Mouse (Mus musculus) frontal cortex, postnatal 14 days (tissue): Measurements from ENCODE around the gene Emg1.

Experiments used
- DNase-seq, 2 experiments: peaks; one replicate each; pipeline ENCODE4 v3.0.0; 2022; ENCODE audit warnings: low spot score in 2 of 2

Emg1 gene

DNA sequence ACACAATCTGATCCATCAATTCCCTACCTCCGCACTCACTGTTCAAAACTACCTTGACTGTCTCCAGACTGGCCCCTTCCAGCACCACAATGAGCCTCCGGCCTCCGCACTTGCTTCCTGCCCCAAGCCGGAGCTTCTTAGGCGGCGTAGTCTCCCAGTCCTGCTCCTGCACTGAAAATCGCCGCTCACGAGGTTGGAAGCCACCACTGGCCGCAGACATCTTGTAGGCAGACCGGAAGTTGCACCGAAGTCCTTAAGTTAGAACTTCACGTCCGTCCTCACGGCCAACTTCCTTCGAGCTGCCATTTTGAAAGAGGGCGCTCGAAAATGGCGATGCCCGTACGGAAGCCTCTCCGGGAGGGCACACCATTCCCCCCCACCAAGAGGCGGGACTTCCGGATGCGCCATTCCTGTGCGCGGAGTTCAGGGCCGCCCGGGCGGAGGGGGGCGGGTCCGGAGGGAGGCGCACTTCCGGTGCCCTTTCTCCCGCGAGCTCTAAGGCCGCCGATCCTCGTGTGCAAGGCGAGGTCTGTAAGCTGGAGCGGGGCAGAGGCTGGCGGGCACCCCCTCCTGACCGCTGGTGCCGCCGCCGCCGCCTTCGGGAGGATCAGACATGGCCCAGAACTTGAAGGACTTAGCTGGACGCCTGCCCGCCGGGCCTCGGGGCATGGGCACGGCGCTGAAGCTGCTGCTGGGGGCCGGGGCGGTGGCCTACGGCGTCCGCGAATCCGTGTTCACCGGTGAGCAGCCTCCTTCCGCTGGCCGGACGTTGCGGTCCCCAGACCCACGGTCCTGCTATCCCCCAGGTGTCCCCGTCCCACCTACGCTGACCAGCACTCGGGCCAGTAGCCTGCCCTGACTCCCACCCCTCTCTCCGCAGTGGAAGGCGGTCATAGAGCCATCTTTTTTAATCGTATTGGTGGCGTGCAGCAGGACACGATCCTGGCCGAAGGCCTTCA is at the start of gene Emg1, which contains the start of gene Phb2:
Gene Emg1, minus strand, starts transcription at position 355 of the 959 bp plus-strand sequence.
Gene Phb2, plus strand, starts transcription at position 513 of the 959 bp plus-strand sequence.
- DNase-seq: peak; percentile 95

DNA sequence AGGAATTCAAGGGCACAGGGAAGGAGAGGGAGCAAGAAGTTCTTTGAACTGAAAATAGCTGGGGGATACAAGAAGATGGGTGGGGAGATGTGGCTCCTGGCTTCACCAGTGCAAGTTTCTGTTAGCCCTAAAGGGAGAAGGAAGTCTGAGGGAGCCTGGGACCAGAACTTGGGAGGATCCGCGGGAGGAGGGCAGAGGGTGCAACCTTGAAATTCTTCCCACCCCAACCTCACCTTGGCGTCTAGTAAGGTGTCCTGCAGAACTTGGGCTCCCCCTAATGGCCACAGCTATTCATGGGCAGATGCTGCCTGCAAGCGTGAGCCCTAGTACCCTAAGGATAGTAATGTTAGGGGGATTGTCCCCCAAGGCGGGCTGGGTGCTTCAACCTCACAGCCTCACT is 47.3 kb upstream of the Emg1 start:
- peak in 1 of 2 experiments; percentile 74 for DNase-seq

DNA sequence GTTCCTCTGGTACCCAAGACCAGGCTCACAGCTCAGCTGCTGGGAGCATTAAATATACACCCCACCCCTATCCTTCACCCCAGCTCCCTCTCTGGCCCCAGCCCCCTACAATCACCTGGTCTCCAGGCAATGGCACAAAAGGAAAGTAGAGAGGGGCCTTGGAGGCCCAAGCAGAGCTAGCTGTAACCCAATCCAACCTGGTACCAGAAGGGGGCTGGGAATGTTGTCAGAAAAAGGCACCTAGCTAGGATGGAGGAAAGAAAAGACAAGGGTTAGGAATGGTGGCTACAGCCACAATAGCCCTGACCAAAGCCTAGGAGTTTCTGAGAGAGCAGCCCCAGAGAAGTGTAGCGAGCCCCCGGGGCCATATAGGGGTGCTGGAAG is 46.9 kb upstream of the Emg1 start:
- DNase-seq: no peak

DNA sequence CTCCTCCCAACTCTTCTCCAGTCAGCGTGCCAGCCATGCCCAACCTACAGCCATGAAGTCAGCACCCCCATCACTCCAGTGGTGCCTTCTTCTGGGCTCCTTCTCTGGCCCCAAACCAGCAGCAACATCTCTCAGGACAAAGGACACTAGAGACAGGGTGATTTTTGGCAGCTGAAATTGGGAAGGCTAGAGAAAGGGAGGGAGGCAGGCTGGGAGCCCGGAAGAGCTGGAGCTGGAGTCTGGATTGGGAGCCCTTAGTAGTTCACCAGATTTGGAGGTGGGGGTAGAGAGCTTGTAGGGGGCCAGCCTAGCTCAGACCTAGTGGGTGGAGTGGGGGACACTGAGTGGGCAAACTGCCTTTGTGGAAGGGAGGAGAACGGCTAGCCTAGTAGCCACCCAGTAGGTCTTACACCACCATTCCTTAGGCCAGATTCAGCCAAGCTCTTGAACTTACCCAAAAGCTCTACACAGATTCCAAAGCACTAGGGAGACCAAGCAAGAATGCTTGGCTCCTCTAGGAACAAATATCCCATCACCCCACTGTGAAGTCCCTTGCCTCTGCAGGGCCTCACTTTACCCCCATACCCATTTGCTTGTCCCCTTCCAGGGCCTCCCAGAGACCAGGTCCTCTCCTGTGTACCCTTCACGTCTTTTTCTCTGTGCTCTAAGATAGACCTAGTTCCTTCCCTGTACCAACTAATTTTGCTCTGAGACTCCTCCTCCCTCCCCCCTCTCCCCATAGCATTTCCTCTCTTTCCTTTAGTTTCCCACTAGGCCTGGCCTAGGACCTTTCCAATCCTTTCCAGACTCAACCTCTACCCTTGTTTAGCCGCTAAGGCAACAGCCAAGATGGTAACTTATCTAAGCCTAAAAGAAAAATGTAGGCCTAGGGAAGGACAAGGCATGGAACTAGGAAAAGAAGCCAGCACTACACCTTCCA is 46.2 kb upstream of the Emg1 start:
- no peak for DNase-seq

DNA sequence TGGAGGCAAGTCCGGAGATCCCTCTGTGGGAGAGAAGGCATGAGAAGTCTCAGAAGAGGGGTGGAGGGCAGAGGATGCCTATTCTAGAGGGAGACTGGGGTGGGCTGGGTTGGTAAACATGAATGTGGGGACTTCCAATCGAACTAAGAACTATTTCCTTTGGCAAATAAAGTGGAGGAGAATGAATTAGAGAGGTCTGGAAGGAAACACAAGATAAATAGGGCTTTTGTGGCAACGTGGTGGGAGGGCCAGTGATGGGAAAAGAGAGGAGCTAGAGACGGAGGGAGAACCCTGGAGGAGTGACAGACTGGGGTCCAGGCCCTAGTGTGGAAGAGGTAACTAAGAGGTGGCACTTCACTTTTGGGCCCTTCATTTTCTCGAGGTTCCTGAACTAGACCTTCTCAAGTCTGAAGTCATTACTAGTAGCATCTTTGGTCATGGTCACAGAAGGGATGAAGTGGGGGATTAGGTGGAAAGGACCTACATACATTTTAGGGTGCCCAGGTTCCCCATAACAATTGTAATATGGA is 45.4 kb upstream of the Emg1 start:
- no peak for DNase-seq

DNA sequence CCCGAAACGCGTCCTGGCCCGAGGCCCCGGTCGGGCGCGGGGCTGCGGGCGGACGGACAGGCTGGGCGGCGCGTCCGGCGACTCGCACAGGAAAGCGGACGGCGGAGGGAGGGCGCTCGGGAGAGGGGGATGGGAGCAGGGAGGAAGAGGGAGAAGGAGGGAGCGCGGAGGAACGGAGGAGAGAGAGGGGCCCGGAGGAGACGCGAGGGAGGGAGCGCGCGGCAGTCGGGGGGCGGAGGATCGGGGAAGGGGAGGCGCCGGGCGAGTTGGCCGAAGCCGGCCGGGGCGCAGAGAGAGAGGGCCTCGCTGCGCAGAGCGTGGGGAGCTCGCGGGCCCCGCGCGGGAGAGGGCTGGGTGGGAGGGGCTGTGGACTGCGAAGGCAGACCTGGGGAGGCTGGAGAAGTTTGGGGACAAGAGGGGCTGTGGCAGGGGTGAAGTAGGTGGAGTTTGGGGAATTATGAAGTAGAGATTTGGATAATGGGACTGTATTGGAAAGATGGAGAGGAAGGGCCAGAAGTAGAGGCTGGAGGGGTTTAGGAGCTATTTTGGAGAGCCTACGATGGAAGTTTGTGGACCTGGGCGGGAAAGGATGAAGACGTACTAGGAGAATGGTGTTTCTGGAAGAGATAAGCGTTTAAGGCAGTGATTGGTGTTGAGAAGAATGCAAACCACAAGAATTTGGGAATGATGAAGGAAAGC is 44.8 kb upstream of the Emg1 start:
- peak in 1 of 2 experiments; percentile 74 for DNase-seq

DNA sequence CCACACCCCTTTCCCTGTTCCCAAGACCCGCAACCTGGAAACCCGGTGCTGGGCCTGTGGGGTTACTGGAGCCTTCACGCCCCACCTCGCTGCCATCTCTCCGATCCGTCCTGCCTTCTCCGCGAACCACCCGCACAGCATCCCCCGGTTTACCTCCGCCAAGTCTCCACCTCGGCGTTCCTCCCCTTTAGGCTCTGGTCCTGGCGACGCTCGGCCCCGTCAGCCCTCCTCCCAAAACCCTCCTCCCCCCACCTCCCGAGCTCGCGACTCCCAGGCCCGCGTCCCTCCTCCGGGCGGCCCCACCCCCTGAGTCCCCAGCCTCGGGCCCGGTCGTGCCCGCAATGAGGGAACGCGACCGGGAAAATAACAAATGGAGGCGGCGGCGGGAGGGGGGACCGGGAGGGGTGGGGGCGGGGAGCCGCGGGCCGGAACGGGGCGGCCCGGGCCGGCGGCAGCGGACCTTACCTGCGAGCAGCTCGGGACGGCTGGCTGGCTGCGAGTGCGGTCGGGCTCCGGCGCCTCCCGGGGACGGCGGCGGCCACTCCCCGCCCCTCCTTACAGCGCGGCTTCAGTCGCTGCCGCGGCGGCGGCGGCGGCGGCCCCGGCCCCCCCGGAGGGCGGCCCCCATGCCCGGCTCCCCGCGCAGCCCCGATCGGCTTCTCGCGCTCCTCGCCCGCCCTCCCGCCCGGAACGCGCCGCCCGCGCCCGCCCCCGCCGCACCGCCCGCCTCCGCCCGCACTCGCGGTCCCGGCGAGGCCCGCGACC is 44.0 kb upstream of the Emg1 start, which contains the start of the genes Gm45234 and Atn1:
Gene Gm45234, minus strand, starts transcription at position 191 of the 765 bp plus-strand sequence.
Gene Atn1, minus strand, starts transcription at position 694 of the 765 bp plus-strand sequence.
- no peak for DNase-seq

DNA sequence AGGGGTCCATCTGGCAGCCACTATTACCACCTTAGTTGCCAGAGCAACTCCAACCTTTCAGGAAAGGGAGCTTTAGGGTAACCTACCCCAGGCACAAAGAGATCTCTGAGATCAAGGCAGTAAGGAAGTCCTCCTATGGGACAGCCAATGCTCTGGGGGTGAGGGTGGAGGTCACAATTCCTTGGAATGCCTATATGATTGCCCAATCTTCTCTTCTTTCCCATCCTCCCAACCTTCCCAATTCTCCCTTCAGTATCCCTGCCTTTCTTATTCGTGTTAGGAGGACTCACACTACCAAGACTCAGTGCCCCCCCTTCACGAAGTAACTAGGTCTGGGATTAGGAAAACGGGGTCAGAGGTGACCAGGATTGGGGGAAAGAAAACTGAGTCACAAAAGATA is 43.3 kb upstream of the Emg1 start:
- DNase-seq: no peak

DNA sequence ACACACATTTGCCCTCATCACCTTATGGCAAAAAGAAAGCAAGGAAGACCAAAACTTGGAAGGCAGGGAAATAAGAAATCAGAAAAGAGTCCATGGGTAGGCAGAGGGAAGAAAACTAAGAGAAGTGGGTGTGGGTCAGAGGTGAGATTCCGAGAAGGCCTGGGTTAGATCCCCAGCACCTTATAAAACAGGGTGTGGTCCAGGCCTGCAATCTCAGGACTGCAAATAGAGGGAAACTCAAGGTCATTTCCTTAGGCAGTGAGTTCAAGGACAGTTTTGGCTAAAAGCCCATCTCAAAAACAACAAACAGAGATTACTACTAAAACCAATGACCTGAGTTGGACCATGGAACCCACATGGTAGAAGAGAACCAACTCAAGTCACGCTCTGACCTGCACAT is 41.9 kb upstream of the Emg1 start:
- DNase-seq: no peak

DNA sequence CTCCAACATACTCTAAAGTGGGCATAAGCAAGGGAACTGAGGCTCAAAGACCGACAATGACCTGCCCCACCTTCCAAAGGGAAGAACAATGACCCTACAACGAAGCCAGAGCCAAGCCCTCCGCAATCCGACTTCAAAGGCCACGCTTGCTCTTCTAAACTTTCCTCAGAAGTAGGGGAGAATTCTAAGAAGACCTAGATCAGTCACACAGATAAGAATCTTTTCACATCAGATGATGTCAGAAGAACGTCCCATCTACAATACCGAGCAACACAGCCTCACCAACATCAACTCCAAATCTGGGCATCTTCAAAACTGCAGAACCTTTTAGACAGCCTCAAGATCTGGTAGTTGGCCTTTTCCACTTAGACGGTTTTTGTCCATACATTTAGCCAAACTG is 38.4 kb upstream of the Emg1 start:
- DNase-seq: no peak

DNA sequence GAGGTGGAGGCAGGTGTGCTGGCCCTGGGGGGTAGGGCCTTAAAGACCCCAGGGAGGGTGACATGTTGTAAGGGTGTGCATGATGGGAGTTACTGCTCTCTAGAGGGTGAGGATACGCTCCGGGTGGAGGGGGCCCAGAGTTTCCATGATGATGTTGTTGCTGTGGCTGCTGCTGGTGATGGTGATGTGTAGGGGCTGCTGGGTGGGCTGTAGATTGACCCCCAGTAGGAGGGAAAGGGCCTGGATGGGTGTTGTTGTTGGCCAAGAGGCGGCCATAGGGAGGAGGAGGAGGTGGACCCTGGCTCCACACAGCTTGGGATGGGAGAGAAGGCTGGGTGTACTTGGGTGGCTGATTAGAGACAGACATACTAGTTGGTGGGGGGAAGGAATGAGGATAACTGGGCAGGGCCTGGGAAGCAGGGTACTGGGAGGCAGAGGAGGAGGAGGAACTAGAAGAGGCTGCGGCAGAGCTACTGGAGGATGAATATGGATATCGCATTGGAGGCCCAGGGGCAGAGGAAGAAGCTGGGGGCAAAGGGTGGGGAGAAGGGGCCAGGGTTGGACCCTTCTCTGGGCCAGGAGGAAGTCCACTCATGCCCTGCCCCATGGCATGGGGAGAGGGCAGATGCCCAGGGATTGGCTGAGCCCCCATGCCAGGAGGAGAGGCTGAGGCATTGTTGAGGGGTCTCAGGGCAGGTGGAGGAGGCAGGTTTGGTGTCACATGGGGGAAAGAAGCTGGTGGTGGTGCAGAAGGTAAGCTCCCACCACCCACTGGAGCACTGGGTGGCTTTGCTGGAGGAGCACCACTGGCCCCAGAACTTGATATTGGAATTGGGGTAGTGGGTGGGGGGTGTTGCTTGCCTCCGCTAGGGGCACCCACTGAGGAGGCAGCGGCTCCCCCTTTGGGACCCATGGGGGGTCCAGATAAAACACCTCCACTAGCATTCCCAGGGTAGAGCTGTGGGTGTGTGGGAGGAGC is 35.0 kb upstream of the Emg1 start:
- DNase-seq: no peak

DNA sequence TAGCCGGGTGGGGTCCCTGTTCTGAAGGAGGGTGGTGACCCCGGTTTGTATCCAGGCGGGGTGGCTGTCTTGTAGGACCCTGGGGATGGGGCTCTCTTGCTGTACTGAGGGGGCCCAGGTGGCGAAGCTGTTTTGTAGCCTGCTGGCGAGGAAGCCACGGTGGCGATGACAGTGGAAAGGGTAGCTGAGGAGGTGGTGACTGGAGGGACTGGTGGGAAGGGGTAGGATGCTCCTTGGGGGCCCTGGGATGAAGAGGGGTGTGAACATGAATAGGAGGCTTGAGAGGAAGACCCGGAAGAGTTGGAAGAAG is 34.3 kb upstream of the Emg1 start:
- DNase-seq: no peak

DNA sequence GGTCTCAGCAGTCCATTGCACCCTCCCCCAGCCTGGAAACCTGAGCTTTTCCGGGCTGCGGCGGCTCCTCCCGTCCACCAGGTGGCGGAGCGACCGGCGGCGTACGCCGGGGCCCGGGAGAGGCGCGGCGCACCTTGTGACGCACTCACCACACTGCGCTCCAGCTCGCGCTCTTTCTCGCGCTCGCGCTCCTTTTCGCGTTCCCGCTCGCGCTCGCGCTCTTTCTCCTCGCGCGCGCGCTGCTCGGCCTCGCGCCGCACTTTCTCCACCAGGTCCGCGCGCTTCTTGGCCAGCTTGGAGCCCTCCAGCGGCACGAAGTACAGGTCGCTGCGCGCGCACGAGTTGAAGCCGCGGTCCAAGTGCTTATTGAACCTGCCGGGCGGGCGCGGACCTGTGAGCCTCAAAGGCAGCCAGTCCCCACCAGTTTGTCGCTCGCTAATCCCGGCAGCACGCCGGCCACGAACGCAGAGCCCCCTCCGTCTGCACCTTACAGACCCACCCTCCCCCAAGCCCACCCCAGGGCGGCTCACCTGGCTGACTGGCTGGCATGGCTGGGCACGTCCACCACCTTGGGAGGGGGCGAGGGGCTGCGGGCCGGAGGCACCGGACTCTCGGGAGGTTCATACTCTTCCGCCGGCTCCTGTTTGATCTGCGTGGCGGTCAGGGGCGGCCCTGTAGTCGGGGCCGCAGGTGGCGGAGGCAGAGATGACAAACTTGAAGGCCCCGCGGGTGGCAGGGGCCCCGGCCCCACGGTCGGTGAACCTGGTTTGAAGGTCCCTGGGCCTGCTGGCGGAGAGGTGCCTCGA is 33.7 kb upstream of the Emg1 start:
- DNase-seq: peak; percentile 90

DNA sequence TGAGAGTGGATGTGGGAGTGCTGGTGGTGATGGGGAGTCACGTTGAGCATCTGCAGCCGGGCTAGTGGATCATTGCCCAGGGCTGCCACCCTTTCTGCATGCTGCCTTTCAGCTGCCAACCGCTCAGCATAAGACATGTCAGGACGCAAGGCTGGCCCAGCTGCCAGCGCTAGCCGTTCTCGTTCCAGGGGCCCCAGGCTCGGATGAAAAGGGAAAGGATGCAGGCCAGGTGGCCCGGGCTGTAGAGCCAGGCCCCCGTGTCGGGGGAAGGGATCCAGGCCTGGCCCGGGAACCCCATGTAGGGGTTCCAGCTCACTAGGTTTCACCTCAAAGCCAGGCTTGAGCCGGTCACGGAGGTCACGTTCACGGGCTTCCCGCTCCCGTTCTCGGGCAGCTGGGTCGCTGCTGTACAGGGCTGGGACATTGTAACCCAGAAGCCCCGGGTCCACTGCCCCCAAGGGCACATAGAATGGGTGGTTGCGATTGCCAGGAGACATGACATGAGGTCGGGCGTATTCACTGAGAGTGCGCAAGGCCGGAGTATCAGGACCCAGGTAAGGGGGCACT is 32.9 kb upstream of the Emg1 start:
- no peak for DNase-seq

DNA sequence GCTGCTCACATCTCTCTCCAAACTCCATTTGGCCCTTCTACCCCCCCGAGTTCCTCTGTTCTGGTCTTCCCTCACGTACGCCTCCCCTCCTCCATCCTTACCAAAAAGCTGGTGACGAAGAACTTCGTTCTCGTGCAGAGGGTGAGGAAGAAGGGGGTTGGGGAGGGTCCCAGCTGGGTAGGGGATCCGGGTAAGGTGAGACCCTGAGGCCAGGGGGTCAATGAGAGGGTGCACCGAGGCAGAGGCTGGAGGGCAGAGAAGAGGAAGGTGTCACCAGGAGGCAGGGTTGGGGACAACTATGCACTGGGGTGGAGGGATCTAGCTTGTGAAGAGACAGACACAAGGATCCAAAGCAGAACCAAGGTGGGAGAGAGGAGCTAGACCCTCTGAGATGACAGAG is 31.7 kb upstream of the Emg1 start:
- DNase-seq: no peak

DNA sequence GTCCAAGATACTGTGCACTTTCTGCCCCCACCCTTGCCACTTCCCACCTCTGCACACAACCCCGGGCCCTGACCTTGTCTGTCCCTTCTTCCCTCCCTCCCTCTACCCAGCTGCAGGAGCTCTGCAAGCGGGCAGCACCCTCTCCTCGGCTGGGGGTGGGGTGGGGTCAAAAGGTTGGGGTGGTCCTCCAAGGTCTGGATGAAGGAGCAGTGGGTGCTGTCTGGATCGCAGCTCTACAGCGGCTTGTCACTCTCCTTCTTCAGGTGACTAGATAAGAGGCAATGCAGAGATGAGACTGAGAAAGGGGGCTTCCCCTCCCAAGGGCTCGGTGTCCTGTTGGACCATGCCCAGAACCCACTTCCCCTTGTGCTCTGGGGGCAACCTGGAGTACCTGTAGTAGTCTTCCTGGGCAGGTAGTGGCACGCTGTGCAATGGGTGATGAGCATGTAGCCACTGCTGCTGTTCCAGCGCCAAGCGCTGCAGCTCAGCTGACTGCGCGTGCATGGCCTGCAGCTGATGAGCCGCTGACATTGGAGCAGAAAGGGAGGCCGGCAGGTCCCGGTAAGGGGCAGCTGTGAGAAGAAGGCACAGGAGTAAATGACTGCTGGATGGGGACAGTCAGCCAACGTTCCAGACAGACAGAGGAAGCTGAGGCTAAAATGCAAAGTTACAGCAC is 31.0 kb upstream of the Emg1 start:
- DNase-seq: no peak

DNA sequence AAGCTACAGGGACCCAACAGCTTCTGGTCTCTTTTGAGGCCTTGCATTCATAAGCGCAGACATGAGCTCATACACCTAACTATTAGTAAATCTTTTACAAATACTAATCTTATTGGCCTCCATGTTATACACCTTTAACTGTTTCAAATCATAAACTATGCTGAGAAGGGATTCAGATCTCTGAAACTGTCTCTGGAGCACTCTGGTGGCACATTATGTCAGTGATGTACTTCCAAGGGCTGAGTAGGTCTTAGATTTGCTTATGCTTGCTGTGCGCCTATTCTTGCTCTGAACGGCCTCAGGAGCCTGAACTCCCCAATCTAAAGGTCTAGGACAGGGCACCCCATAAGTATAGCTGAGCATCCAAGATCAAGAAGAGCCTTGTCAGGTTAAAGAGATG is 29.9 kb upstream of the Emg1 start:
- no peak for DNase-seq
